Mouse (Mus musculus) hindbrain, postnatal 0 days (tissue): ENCODE measurements around the gene Pts. TPM values are rescaled to one million over a fixed set of nuclear protein-coding genes. Genes with fewer than 3 reads are reported as not detected.

Source experiments
- ATAC-seq: fragments of 200-750 bp; cut with Nextera tagmentation; 2 replicates; pipeline ENCODE4 v1.8.0; 2017; ENCODE audit warnings: mild to moderate bottlenecking, moderate TSS enrichment, moderate library complexity
- DNase-seq: peaks from one replicate; pipeline ENCODE4 v3.0.0-alpha.2; 2015; ENCODE audit warnings: low spot score
- H3K27ac ChIP-seq: fragments of 300-500 bp; sonication (generic); 2 replicates; pipeline ENCODE4 v1.5.1; 2014; ENCODE audit warnings: mild to moderate bottlenecking
- H3K27me3 ChIP-seq: fragments of 300-500 bp; sonication (generic); 2 replicates; pipeline ENCODE4 v1.6.1; 2014; ENCODE audit warnings: low read length, mixed read lengths; ENCODE audit not compliant: insufficient read depth
- H3K36me3 ChIP-seq: fragments of 300-500 bp; sonication (generic); 2 replicates; pipeline ENCODE4 v1.6.1; 2014; ENCODE audit warnings: low read length, mixed read lengths; ENCODE audit not compliant: insufficient read depth
- H3K4me1 ChIP-seq: fragments of 300-500 bp; sonication (generic); 2 replicates; pipeline ENCODE4 v1.6.1; 2014; ENCODE audit warnings: antibody characterized with exemption, low read length, mixed read lengths; ENCODE audit not compliant: insufficient read depth
- H3K4me2 ChIP-seq: fragments of 300-500 bp; sonication (generic); 2 replicates; pipeline ENCODE4 v1.6.1; 2014; ENCODE audit warnings: low read depth, mild to moderate bottlenecking, low read length, moderate library complexity, mixed read lengths
- H3K4me3 ChIP-seq: fragments of 300-500 bp; sonication (generic); 2 replicates; pipeline ENCODE4 v1.5.1; 2014; ENCODE audit warnings: low read length
- H3K9ac ChIP-seq: fragments of 300-500 bp; sonication (generic); replicated peaks from 2 replicates; pipeline ENCODE4 v1.6.1; 2014; ENCODE audit warnings: mild to moderate bottlenecking, low read length, moderate library complexity, mixed read lengths
- H3K9me3 ChIP-seq: fragments of 300-500 bp; sonication (generic); 2 replicates; pipeline ENCODE4 v1.6.1; 2016; ENCODE audit warnings: low read length, mixed read lengths
- CTCF ChIP-seq: IDR thresholded peaks from 2 replicates; pipeline ENCODE4 v1.5.1; 2016; ENCODE audit warnings: antibody characterized with exemption, control low read depth, low read depth
- WGBS: fragments of 180-500 bp; shearing (Covaris S2); extraction: QIAGEN DNeasy Blood & Tissue Kit; methylation state at CpG from one replicate; pipeline ENCODE4 v1.1.7; 2014; 5-methylcytosine and 5-hydroxymethylcytosine counted together
- polyA plus RNA-seq: library from polyadenylated mRNA; unstranded; fragments of >200 nt; fragmentation: Nextera tagmentation; extraction: Ambion mirVana; gene quantifications from 2 replicates; pipeline ENCODE4 v1.2.1, GENCODE M21; 2015
- total RNA-seq: library from RNA; depleted of rRNA; stranded (reverse); fragments of >200 nt; gene quantifications from 2 replicates; pipeline ENCODE4 v1.2.3, GENCODE M21; 2014; rRNA removed

Gene Pts
- total and polyA plus RNA-seq, 2 experiments from 2014 or later, result 65.7 to 115 TPM

GRCm38 (mm10) chr9:50479476-50479875 lies 49.0 kb downstream of the Pts start:
- H3K27ac ChIP-seq, result no peak overlapping the region
- ATAC-seq, result no peak
- H3K9ac ChIP-seq, result no peak overlapping the region
- no peaks in the 10 kb centered on the region for H3K4me1 ChIP-seq
- H3K4me2 ChIP-seq, result no peak overlapping the region
- no peaks in the 10 kb centered on the region for H3K36me3 ChIP-seq
- H3K9me3 ChIP-seq, result no peaks in the 10 kb centered on the region
- no peaks in the 10 kb centered on the region for H3K27me3 ChIP-seq
- TF ChIP-seq CTCF, result no peak
- DNase-seq, result no peak
- 56% methylated on average over 8 of the region's 8 CpGs for WGBS
- no peak overlapping the region for H3K4me3 ChIP-seq

- DNase-seq, result no peak
- Histone ChIP-seq H3K4me1 (no peaks in the 10 kb centered on the region), H3K27ac (no peak overlapping the region), H3K4me2 (no peak overlapping the region), H3K36me3 (no peaks in the 10 kb centered on the region), H3K4me3 (no peak overlapping the region), H3K9ac (no peak overlapping the region), H3K27me3 (no peaks in the 10 kb centered on the region), H3K9me3 (no peaks in the 10 kb centered on the region)
- TF ChIP-seq CTCF, result no peak
- ATAC-seq, result no peak
- 25% methylated on average over 5 of the region's 5 CpGs for WGBS
Measured at GRCm38 (mm10) chr9:50478826-50479225, 49.7 kb downstream of the Pts start.

DNA sequence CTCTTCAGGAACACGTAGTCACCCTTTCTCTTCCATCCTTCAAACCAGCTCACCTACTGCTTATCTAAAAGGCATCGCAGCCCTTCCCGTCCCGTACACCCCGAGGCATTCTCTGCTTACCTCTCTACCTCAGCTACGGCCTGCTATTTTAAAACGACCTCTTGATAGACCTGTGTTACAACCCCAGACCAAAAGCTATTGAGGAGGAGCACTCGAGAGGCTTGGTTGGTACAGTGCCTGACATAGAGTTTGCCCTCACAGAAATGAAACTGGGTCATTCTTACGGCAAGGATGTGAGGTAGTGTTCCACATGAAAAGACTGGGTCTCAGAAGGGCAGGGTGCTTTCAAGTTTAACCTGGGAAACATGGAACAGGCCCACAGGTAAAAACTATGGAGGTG lies 51.3 kb downstream of the Pts start:
- Histone ChIP-seq H3K4me1 (no peaks in the 10 kb centered on the region), H3K36me3 (no peaks in the 10 kb centered on the region), H3K27me3 (no peaks in the 10 kb centered on the region), H3K4me2 (no peak overlapping the region), H3K9ac (no peak overlapping the region), H3K4me3 (no peak overlapping the region), H3K27ac (no peak overlapping the region), H3K9me3 (no peaks in the 10 kb centered on the region)
- 91% methylated on average over 9 of the region's 9 CpGs for WGBS
- ATAC-seq (no peak), DNase-seq (no peak)
- no peak for TF ChIP-seq CTCF

GRCm38 (mm10) chr9:50476651-50477050 lies 51.9 kb downstream of the Pts start:
- H3K9ac ChIP-seq, result no peak overlapping the region
- H3K9me3 ChIP-seq, result no peaks in the 10 kb centered on the region
- 71% methylated on average over 7 of the region's 7 CpGs for WGBS
- H3K4me1 ChIP-seq, result no peaks in the 10 kb centered on the region
- no peak for DNase-seq
- no peak for TF ChIP-seq CTCF
- H3K4me3 ChIP-seq, result no peak overlapping the region
- no peak for ATAC-seq
- H3K27me3 ChIP-seq, result no peaks in the 10 kb centered on the region
- H3K27ac ChIP-seq, result no peak overlapping the region
- no peak overlapping the region for H3K4me2 ChIP-seq
- H3K36me3 ChIP-seq, result no peaks in the 10 kb centered on the region

- 67% methylated on average over 8 of the region's 8 CpGs for WGBS
- Histone ChIP-seq H3K4me2 (no peak overlapping the region), H3K9ac (no peak overlapping the region), H3K27me3 (no peaks in the 10 kb centered on the region), H3K9me3 (no peaks in the 10 kb centered on the region), H3K4me1 (no peaks in the 10 kb centered on the region), H3K4me3 (no peak overlapping the region), H3K27ac (no peak overlapping the region), H3K36me3 (no peaks in the 10 kb centered on the region)
- no peak for TF ChIP-seq CTCF
- DNase-seq (no peak), ATAC-seq (no peak)
Measured at GRCm38 (mm10) chr9:50475745-50476144, 52.8 kb downstream of the Pts start.

- Histone ChIP-seq H3K27ac (no peak overlapping the region), H3K4me1 (no peaks in the 10 kb centered on the region), H3K27me3 (no peaks in the 10 kb centered on the region), H3K4me3 (no peak overlapping the region), H3K36me3 (no peaks in the 10 kb centered on the region), H3K9me3 (no peaks in the 10 kb centered on the region), H3K9ac (no peak overlapping the region), H3K4me2 (no peak overlapping the region)
- no peak for TF ChIP-seq CTCF
- ATAC-seq (no peak), DNase-seq (no peak)
- WGBS, result 86% methylated on average over 7 of the region's 7 CpGs
Measured at GRCm38 (mm10) chr9:50475318-50475717, 53.2 kb downstream of the Pts start.

Other genes starting within 250 kb of the Pts start
- 91.4 and 212 TPM in 2 replicates for gene Rpl10-ps3, start 183.8 kb downstream of the Pts start, total RNA-seq
- gene Rpl10-ps3, start 183.8 kb downstream of the Pts start, polyA plus RNA-seq, result 91.6 and 99.3 TPM in 2 replicates
- gene Plet1, start 34.2 kb downstream of the Pts start, total RNA-seq, result 0.37 TPM in 1 of 2 replicates, not detected in the other
- 0.86 and 1.0 TPM in 2 replicates for gene Plet1, start 34.2 kb downstream of the Pts start, polyA plus RNA-seq
- gene Il18, start 26.1 kb upstream of the Pts start, total RNA-seq, result 17.2 and 21.7 TPM in 2 replicates
- 38.0 and 39.5 TPM in 2 replicates for gene Il18, start 26.1 kb upstream of the Pts start, polyA plus RNA-seq
- 0.21 and 0.72 TPM in 2 replicates for gene Bco2, start 26.5 kb upstream of the Pts start, total RNA-seq
- 0.48 and 0.64 TPM in 2 replicates for gene Bco2, start 26.5 kb upstream of the Pts start, polyA plus RNA-seq
- gene Tex12, start 32.6 kb upstream of the Pts start, total RNA-seq, result not detected in 2 replicates
- gene Tex12, start 32.6 kb upstream of the Pts start, polyA plus RNA-seq, result 0.21 and 0.34 TPM in 2 replicates
- 217 and 251 TPM in 2 replicates for gene Sdhd, start 75.1 kb upstream of the Pts start, total RNA-seq
- 355 and 363 TPM in 2 replicates for gene Sdhd, start 75.1 kb upstream of the Pts start, polyA plus RNA-seq
- gene Timm8b, start 75.2 kb upstream of the Pts start, total RNA-seq, result 131 and 165 TPM in 2 replicates
- gene Timm8b, start 75.2 kb upstream of the Pts start, polyA plus RNA-seq, result 442 and 445 TPM in 2 replicates
- 1.2 and 2.6 TPM in 2 replicates for gene Pih1d2, start 88.6 kb upstream of the Pts start, total RNA-seq
- gene Pih1d2, start 88.6 kb upstream of the Pts start, polyA plus RNA-seq, result 5.5 and 7.7 TPM in 2 replicates
- 10.7 and 15.0 TPM in 2 replicates for gene Nkapd1, start 88.7 kb upstream of the Pts start, total RNA-seq
- gene Nkapd1, start 88.7 kb upstream of the Pts start, polyA plus RNA-seq, result 20.2 and 21.2 TPM in 2 replicates
- gene Dlat, start 131.1 kb upstream of the Pts start, total RNA-seq, result 72.2 and 77.4 TPM in 2 replicates
- 65.1 and 69.2 TPM in 2 replicates for gene Dlat, start 131.1 kb upstream of the Pts start, polyA plus RNA-seq
- gene Dixdc1, start 210.8 kb upstream of the Pts start, total RNA-seq, result 40.3 and 50.7 TPM in 2 replicates
- 24.4 and 26.0 TPM in 2 replicates for gene Dixdc1, start 210.8 kb upstream of the Pts start, polyA plus RNA-seq
- gene 2310030G06Rik, start 217.8 kb upstream of the Pts start, total RNA-seq, result 0.79 and 2.4 TPM in 2 replicates
- gene 2310030G06Rik, start 217.8 kb upstream of the Pts start, polyA plus RNA-seq, result 2.7 and 3.0 TPM in 2 replicates
- 8.7 and 9.1 TPM in 2 replicates for gene Cryab, start 222.6 kb upstream of the Pts start, total RNA-seq
- gene Cryab, start 222.6 kb upstream of the Pts start, polyA plus RNA-seq, result 31.2 and 31.4 TPM in 2 replicates
- 5.4 TPM in 1 of 2 replicates, not detected in the other for gene Hspb2, start 223.6 kb upstream of the Pts start, total RNA-seq
- gene Hspb2, start 223.6 kb upstream of the Pts start, polyA plus RNA-seq, result 2.2 and 2.9 TPM in 2 replicates
- gene Fdxacb1, start 239.5 kb upstream of the Pts start, total RNA-seq, result 8.9 and 11.7 TPM in 2 replicates
- gene Fdxacb1, start 239.5 kb upstream of the Pts start, polyA plus RNA-seq, result 9.6 and 12.0 TPM in 2 replicates
- gene Alg9, start 246.3 kb upstream of the Pts start, total RNA-seq, result 92.7 and 94.0 TPM in 2 replicates
- gene Alg9, start 246.3 kb upstream of the Pts start, polyA plus RNA-seq, result 46.4 and 49.9 TPM in 2 replicates
- 39.1 and 42.3 TPM in 2 replicates for gene 1110032A03Rik, start 246.8 kb upstream of the Pts start, total RNA-seq
- 66.2 and 75.0 TPM in 2 replicates for gene 1110032A03Rik, start 246.8 kb upstream of the Pts start, polyA plus RNA-seq